Mouse (Mus musculus) embryonic facial prominence, embryonic 11.5 days (tissue): ENCODE results near the gene Gm20388. TPM values are rescaled to one million over a fixed set of nuclear protein-coding genes. Genes with fewer than 3 reads are reported as not detected.

Experiments used
- ATAC-seq: fragments of 200-750 bp; cut with Nextera tagmentation; replicated peaks from 2 replicates; pipeline ENCODE4 v1.8.0; 2017; ENCODE audit warnings: low read depth; ENCODE audit not compliant: insufficient number of reproducible peaks, low FRiP score, low TSS enrichment
- DNase-seq: peaks from one replicate; pipeline ENCODE4 v3.0.0-alpha.2; 2015; ENCODE audit warnings: low spot score
- H3K27ac ChIP-seq: fragments of 300-500 bp; sonication (generic); replicated peaks from 2 replicates; pipeline ENCODE4 v1.5.1; 2014; ENCODE audit warnings: mild to moderate bottlenecking, low read depth, low read length, control low read depth
- H3K27me3 ChIP-seq: fragments of 300-500 bp; sonication (generic); 2 replicates; pipeline ENCODE4 v1.6.1; 2014; ENCODE audit warnings: mild to moderate bottlenecking, low read length, moderate library complexity, mixed read lengths; ENCODE audit not compliant: control insufficient read depth, insufficient read depth
- H3K36me3 ChIP-seq: fragments of 300-500 bp; sonication (generic); replicated peaks from 2 replicates; pipeline ENCODE4 v1.6.1; 2014; ENCODE audit warnings: low read depth, mild to moderate bottlenecking, low read length, moderate library complexity, mixed read lengths; ENCODE audit not compliant: control insufficient read depth, insufficient read depth
- H3K4me1 ChIP-seq: fragments of 300-500 bp; sonication (generic); 2 replicates; pipeline ENCODE4 v1.6.1; 2014; ENCODE audit warnings: low read length, mixed read lengths; ENCODE audit not compliant: control insufficient read depth, insufficient read depth
- H3K4me2 ChIP-seq: fragments of 300-500 bp; sonication (generic); 2 replicates; pipeline ENCODE4 v1.6.1; 2014; ENCODE audit warnings: low read depth, mild to moderate bottlenecking, control low read depth, low read length, moderate library complexity
- H3K4me3 ChIP-seq: fragments of 300-500 bp; sonication (generic); 2 replicates; pipeline ENCODE4 v1.5.1; 2014; ENCODE audit warnings: low read depth, low read length, control low read depth
- H3K9ac ChIP-seq: fragments of 300-500 bp; sonication (generic); replicated peaks from 2 replicates; pipeline ENCODE4 v1.6.1; 2014; ENCODE audit warnings: mild to moderate bottlenecking, control low read depth, low read length
- H3K9me3 ChIP-seq: fragments of 300-500 bp; sonication (generic); replicated peaks from 2 replicates; pipeline ENCODE4 v1.6.1; 2016; ENCODE audit warnings: mild to moderate bottlenecking, low read length, inconsistent platforms, mixed read lengths; ENCODE audit not compliant: control insufficient read depth
- WGBS: fragments of 180-500 bp; shearing (Covaris S2); extraction: QIAGEN DNeasy Blood & Tissue Kit; methylation state at CpG from one replicate; pipeline ENCODE4 v1.1.7; 2014; 5-methylcytosine and 5-hydroxymethylcytosine counted together
- polyA plus RNA-seq: library from polyadenylated mRNA; unstranded; fragments of >200 nt; fragmentation: Nextera tagmentation; extraction: Ambion mirVana; gene quantifications from 2 replicates; pipeline ENCODE4 v1.2.1, GENCODE M21; 2014

Gene Gm20388
- polyA plus RNA-seq, 1 experiment from 2014 or later, result 3.1 TPM

GRCm38 (mm10) chr8:124089016-124089415, 4178.4 kb downstream of the Gm20388 start:
- H3K4me3 ChIP-seq, result no peak overlapping the region
- no peaks in the 10 kb centered on the region for H3K4me1 ChIP-seq
- no peaks in the 10 kb centered on the region for H3K36me3 ChIP-seq
- H3K9me3 ChIP-seq, result no peaks in the 10 kb centered on the region
- 82% methylated on average over 5 of the region's 5 CpGs for WGBS
- DNase-seq (no peak), ATAC-seq (no peak)
- H3K9ac ChIP-seq, result no peak overlapping the region
- no peak overlapping the region for H3K4me2 ChIP-seq
- H3K27me3 ChIP-seq, result no peaks in the 10 kb centered on the region
- no peak overlapping the region for H3K27ac ChIP-seq

GRCm38 (mm10) chr8:124090473-124090872, 4179.8 kb downstream of the Gm20388 start:
- Histone ChIP-seq H3K4me2 (no peak overlapping the region), H3K27me3 (no peaks in the 10 kb centered on the region), H3K9me3 (no peaks in the 10 kb centered on the region), H3K4me1 (no peaks in the 10 kb centered on the region), H3K4me3 (no peak overlapping the region), H3K27ac (no peak overlapping the region), H3K36me3 (no peaks in the 10 kb centered on the region), H3K9ac (no peak overlapping the region)
- WGBS, result 88% methylated on average over 5 of the region's 5 CpGs
- DNase-seq, result no peak
- ATAC-seq, result no peak

- H3K9ac ChIP-seq, result no peak overlapping the region
- 31% methylated on average over 10 of the region's 11 CpGs for WGBS
- H3K9me3 ChIP-seq, result no peaks in the 10 kb centered on the region
- DNase-seq (peak; percentile 79), ATAC-seq (peak; percentile 89)
- H3K27ac ChIP-seq, result no peak overlapping the region
- no peak overlapping the region for H3K4me2 ChIP-seq
- H3K27me3 ChIP-seq, result no peaks in the 10 kb centered on the region
- H3K36me3 ChIP-seq, result no peaks in the 10 kb centered on the region
- H3K4me3 ChIP-seq, result no peak overlapping the region
- H3K4me1 ChIP-seq, result no peaks in the 10 kb centered on the region
Observed at GRCm38 (mm10) chr8:124098953-124099622, 4188.4 kb downstream of the Gm20388 start.

GRCm38 (mm10) chr8:124099623-124099965, 4189.0 kb downstream of the Gm20388 start:
- 74% methylated on average over 6 of the region's 6 CpGs for WGBS
- Histone ChIP-seq H3K27me3 (no peaks in the 10 kb centered on the region), H3K9ac (no peak overlapping the region), H3K4me2 (no peak overlapping the region), H3K4me1 (no peaks in the 10 kb centered on the region), H3K27ac (no peak overlapping the region), H3K9me3 (no peaks in the 10 kb centered on the region), H3K36me3 (no peaks in the 10 kb centered on the region), H3K4me3 (no peak overlapping the region)
- no peak for ATAC-seq
- DNase-seq, result no peak

GRCm38 (mm10) chr8:124105869-124106268, 4195.2 kb downstream of the Gm20388 start:
- H3K27me3 ChIP-seq, result no peaks in the 10 kb centered on the region
- no peak for DNase-seq
- ATAC-seq, result no peak
- no peaks in the 10 kb centered on the region for H3K4me1 ChIP-seq
- no peak overlapping the region for H3K9ac ChIP-seq
- H3K36me3 ChIP-seq, result no peaks in the 10 kb centered on the region
- no peak overlapping the region for H3K27ac ChIP-seq
- 61% methylated on average over 6 of the region's 6 CpGs for WGBS
- no peaks in the 10 kb centered on the region for H3K9me3 ChIP-seq
- no peak overlapping the region for H3K4me3 ChIP-seq
- no peak overlapping the region for H3K4me2 ChIP-seq

GRCm38 (mm10) chr8:124106328-124107195, 4195.9 kb downstream of the Gm20388 start:
- 78% methylated on average over 7 of the region's 7 CpGs for WGBS

GRCm38 (mm10) chr8:124113108-124113507, 4202.5 kb downstream of the Gm20388 start:
- WGBS, result 74% methylated on average over 10 of the region's 10 CpGs
- no peak overlapping the region for H3K9ac ChIP-seq
- no peaks in the 10 kb centered on the region for H3K36me3 ChIP-seq
- DNase-seq (no peak), ATAC-seq (no peak)
- no peak overlapping the region for H3K4me3 ChIP-seq
- H3K27me3 ChIP-seq, result no peaks in the 10 kb centered on the region
- H3K9me3 ChIP-seq, result no peaks in the 10 kb centered on the region
- no peak overlapping the region for H3K4me2 ChIP-seq
- H3K4me1 ChIP-seq, result no peaks in the 10 kb centered on the region
- no peak overlapping the region for H3K27ac ChIP-seq

More at GRCm38 (mm10) chr8:124106328-124107195, 4195.9 kb downstream of the Gm20388 start:
- Histone ChIP-seq H3K4me3 (no peak overlapping the region), H3K27me3 (no peaks in the 10 kb centered on the region), H3K27ac (no peak overlapping the region), H3K4me2 (no peak overlapping the region), H3K9me3 (no peaks in the 10 kb centered on the region), H3K4me1 (no peaks in the 10 kb centered on the region), H3K36me3 (no peaks in the 10 kb centered on the region), H3K9ac (no peak overlapping the region)
- DNase-seq (no peak), ATAC-seq (no peak)

GRCm38 (mm10) chr8:124125241-124125640, 4214.6 kb downstream of the Gm20388 start:
- H3K27me3 ChIP-seq, result no peaks in the 10 kb centered on the region
- DNase-seq (no peak), ATAC-seq (no peak)
- no peak overlapping the region for H3K4me3 ChIP-seq
- H3K27ac ChIP-seq, result no peak overlapping the region
- H3K4me1 ChIP-seq, result no peaks in the 10 kb centered on the region
- no peaks in the 10 kb centered on the region for H3K9me3 ChIP-seq
- no peak overlapping the region for H3K4me2 ChIP-seq
- 96% methylated on average over 20 of the region's 20 CpGs for WGBS
- H3K9ac ChIP-seq, result no peak overlapping the region
- H3K36me3 ChIP-seq, result no peaks in the 10 kb centered on the region
